Mouse (Mus musculus) urinary bladder, adult 18-20 months (tissue): ENCODE results near the gene Nmur2.

Experiments
- DNase-seq, 2 experiments: peaks; one replicate each; pipeline ENCODE4 v3.0.0; 2022; ENCODE audit warnings: low spot score in 2 of 2, mixed read lengths in 2 of 2

The Nmur2 gene

GRCm38 (mm10) chr11:56040917-56041316 is at the start of gene Nmur2:
Nmur2 (minus strand) TSS chr11:56041010.
- DNase-seq = no peak

GRCm38 (mm10) chr11:56089127-56089689 is 48.4 kb upstream of the Nmur2 start:
- no peak for DNase-seq

- DNase-seq = no peak
Observed at GRCm38 (mm10) chr11:56072131-56072530, 31.3 kb upstream of the Nmur2 start.

- no peak for DNase-seq
Observed at GRCm38 (mm10) chr11:56069658-56070057, 28.8 kb upstream of the Nmur2 start.

- DNase-seq = no peak
Observed at GRCm38 (mm10) chr11:56065147-56065546, 24.3 kb upstream of the Nmur2 start.

- no peak for DNase-seq
Observed at GRCm38 (mm10) chr11:56064575-56064974, 23.8 kb upstream of the Nmur2 start.

- no peak for DNase-seq
Observed at GRCm38 (mm10) chr11:56059236-56059635, 18.4 kb upstream of the Nmur2 start.

- no peak for DNase-seq
Observed at GRCm38 (mm10) chr11:56054439-56054838, 13.6 kb upstream of the Nmur2 start.

- DNase-seq = no peak
Observed at GRCm38 (mm10) chr11:56026854-56027253, 14.0 kb downstream of the Nmur2 start.

GRCm38 (mm10) chr11:56025746-56026570 is 14.9 kb downstream of the Nmur2 start:
- DNase-seq = no peak

GRCm38 (mm10) chr11:56013510-56014057 is 27.2 kb downstream of the Nmur2 start:
- DNase-seq = no peak

GRCm38 (mm10) chr11:56012396-56012795 is 28.4 kb downstream of the Nmur2 start:
- no peak for DNase-seq

GRCm38 (mm10) chr11:56008277-56008676 is 32.5 kb downstream of the Nmur2 start:
- no peak for DNase-seq

GRCm38 (mm10) chr11:55992799-55993198 is 48.0 kb downstream of the Nmur2 start:
- no peak for DNase-seq

GRCm38 (mm10) chr11:55992148-55992547 is 48.7 kb downstream of the Nmur2 start:
- DNase-seq = no peak

- DNase-seq = peak in 1 of 2 experiments; percentile 8
Observed at GRCm38 (mm10) chr11:55991505-55992066, 49.2 kb downstream of the Nmur2 start.

GRCm38 (mm10) chr11:55984643-55985042 is 56.2 kb downstream of the Nmur2 start:
- no peak for DNase-seq

- DNase-seq = no peak
Observed at GRCm38 (mm10) chr11:55981656-55982055, 59.2 kb downstream of the Nmur2 start.

GRCm38 (mm10) chr11:55978146-55978545 is 62.7 kb downstream of the Nmur2 start:
- DNase-seq = no peak
